Mouse (Mus musculus) frontal cortex, postnatal 36 days (tissue): ENCODE measurements around the gene Rbm8a.

Source experiments
- DNase-seq, 2 experiments: peaks; one replicate each; pipeline ENCODE4 v3.0.0; 2022; ENCODE audit warnings: low spot score in 2 of 2

Gene Rbm8a

GRCm38 (mm10) chr3:96629729-96630600 is at the start of gene Rbm8a:
Gene Rbm8a (plus strand): TSS chr3:96629933.
- DNase-seq, result peak; percentile 97 to 99

- DNase-seq, result no peak
Measured at GRCm38 (mm10) chr3:96581141-96581540, 48.6 kb upstream of the Rbm8a start.

GRCm38 (mm10) chr3:96581771-96582515 is 47.8 kb upstream of the Rbm8a start:
- DNase-seq, result no peak

GRCm38 (mm10) chr3:96583386-96583785 is 46.3 kb upstream of the Rbm8a start:
- no peak for DNase-seq

- DNase-seq, result no peak
Measured at GRCm38 (mm10) chr3:96590657-96591056, 39.1 kb upstream of the Rbm8a start.

GRCm38 (mm10) chr3:96593374-96593773 is 36.4 kb upstream of the Rbm8a start:
- DNase-seq, result no peak

GRCm38 (mm10) chr3:96593790-96594560 is 35.8 kb upstream of the Rbm8a start, which contains the start of gene Polr3gl:
Gene Polr3gl (minus strand): TSS chr3:96594181.
- peak; percentile 95 for DNase-seq

- DNase-seq, result no peak
Measured at GRCm38 (mm10) chr3:96594851-96595250, 34.9 kb upstream of the Rbm8a start.

- peak in 1 of 2 experiments; percentile 59 for DNase-seq
Measured at GRCm38 (mm10) chr3:96595661-96596060, 34.1 kb upstream of the Rbm8a start.

- peak; percentile 83 to 88 for DNase-seq
Measured at GRCm38 (mm10) chr3:96596228-96596707, 33.5 kb upstream of the Rbm8a start, which contains the start of gene Ankrd34a. Gene Ankrd34a (plus strand): TSS chr3:96596636.

GRCm38 (mm10) chr3:96596855-96597254 is 32.9 kb upstream of the Rbm8a start:
- peak in 1 of 2 experiments; percentile 39 for DNase-seq

GRCm38 (mm10) chr3:96597435-96597891 is 32.3 kb upstream of the Rbm8a start:
- peak in 1 of 2 experiments; percentile 53 for DNase-seq

GRCm38 (mm10) chr3:96598156-96599068 is 31.3 kb upstream of the Rbm8a start:
- peak in 1 of 2 experiments; percentile 53 for DNase-seq

- no peak for DNase-seq
Measured at GRCm38 (mm10) chr3:96599069-96599393, 30.7 kb upstream of the Rbm8a start.

- no peak for DNase-seq
Measured at GRCm38 (mm10) chr3:96599411-96599810, 30.3 kb upstream of the Rbm8a start.

- peak; percentile 91 to 94 for DNase-seq
Measured at GRCm38 (mm10) chr3:96600639-96601250, 29.0 kb upstream of the Rbm8a start, which contains the start of gene Lix1l. Gene Lix1l (plus strand): TSS chr3:96601149.

GRCm38 (mm10) chr3:96601251-96601787 is 28.4 kb upstream of the Rbm8a start:
- peak; percentile 54 to 69 for DNase-seq

- peak in 1 of 2 experiments; percentile 41 for DNase-seq
Measured at GRCm38 (mm10) chr3:96601941-96602703, 27.6 kb upstream of the Rbm8a start.

- no peak for DNase-seq
Measured at GRCm38 (mm10) chr3:96602704-96603084, 27.0 kb upstream of the Rbm8a start.
